Mouse (Mus musculus) cerebellum, adult 18-20 months (tissue): ENCODE measurements around the gene Gls2.
"Not testable (repeated sequence)": the region's sequence is repeated elsewhere in the genome, so short reads cannot be mapped to it uniquely, and the experiment has no call there.

ENCODE experiments used
- DNase-seq, 2 experiments: peaks; one replicate each; pipeline ENCODE4 v3.0.0; 2021

Gene Gls2

GRCm38 (mm10) chr10:128194551-128195461 lies 549 bp downstream of the Gls2 start:
- DNase-seq = peak; percentile 67 to 81

- no peak for DNase-seq
Measured at GRCm38 (mm10) chr10:128201856-128202255, 7.6 kb downstream of the Gls2 start.

GRCm38 (mm10) chr10:128204941-128205340 lies 10.7 kb downstream of the Gls2 start:
- no peak for DNase-seq

GRCm38 (mm10) chr10:128208326-128208725 lies 14.1 kb downstream of the Gls2 start:
- no peak for DNase-seq

GRCm38 (mm10) chr10:128209311-128210009 lies 15.2 kb downstream of the Gls2 start:
- no peak for DNase-seq

- DNase-seq = no peak
Measured at GRCm38 (mm10) chr10:128210131-128210530, 15.9 kb downstream of the Gls2 start.

DNA sequence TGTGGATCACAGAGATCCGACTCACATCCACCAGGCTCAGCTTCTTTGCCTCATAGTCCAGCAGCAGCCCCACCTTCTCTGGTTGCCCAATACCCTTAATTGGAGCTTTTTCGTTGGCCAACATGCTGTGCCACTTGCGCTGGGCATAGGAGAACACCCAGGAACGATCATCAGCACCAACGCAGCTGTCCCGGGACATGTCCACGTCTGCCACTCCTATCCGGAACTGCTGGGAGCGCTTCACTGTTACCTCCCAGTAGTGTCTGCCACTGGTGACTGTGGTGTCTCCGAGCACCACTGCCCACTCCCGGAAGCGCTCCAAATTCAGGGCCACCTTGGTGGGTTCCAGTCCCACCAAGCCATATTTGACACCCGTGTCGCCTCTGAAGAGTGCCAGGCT lies 16.7 kb downstream of the Gls2 start:
- peak in 1 of 2 experiments; percentile 32 for DNase-seq

DNA sequence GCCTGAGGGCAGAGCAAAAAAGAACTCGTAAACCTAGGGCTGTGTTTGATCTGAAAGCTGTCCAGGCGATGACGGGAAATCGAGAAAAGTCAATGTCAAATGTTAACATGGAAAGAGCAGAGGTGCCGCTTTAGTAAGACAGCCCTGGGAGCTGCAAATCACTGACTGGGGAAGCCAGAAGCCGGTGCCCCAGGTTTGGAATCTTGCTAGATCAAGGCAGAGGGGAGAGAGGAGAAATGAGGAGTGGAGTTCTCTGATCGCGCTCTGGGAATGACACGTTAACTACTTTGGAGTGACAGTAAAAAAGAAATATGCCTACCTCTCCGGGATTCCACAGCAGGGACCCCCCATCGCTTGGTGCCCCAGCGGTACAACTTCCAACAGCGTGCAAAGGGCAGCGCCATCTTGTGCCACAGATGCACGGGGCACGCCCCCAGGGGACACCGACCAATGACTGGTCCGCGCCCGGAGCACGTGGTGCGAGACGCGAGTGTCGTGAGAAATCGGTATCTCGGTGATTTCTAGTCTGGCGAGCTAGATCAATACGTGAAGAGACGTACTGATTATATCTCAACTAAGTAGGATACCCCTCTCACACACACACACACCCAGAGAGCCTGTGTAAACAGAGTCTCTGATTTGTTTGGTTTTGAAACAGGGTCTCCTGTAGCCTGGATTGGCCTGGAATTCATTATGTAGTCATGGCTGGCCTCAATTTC lies 17.3 kb downstream of the Gls2 start, which contains the start of gene Spryd4:
TSS of gene Spryd4 (minus strand) at position 418 of the 719 bp plus-strand sequence.
- DNase-seq = peak; percentile 90 to 93

- no peak for DNase-seq
Measured at GRCm38 (mm10) chr10:128212148-128212547, 17.9 kb downstream of the Gls2 start.

GRCm38 (mm10) chr10:128212871-128213323 lies 18.6 kb downstream of the Gls2 start:
- DNase-seq = peak; percentile 80 to 82

- not testable (repeated sequence) for DNase-seq
Measured at GRCm38 (mm10) chr10:128214112-128214511, 19.9 kb downstream of the Gls2 start.

- no peak for DNase-seq
Measured at GRCm38 (mm10) chr10:128214981-128215380, 20.7 kb downstream of the Gls2 start.

- DNase-seq = no peak
Measured at GRCm38 (mm10) chr10:128218387-128219117, 24.3 kb downstream of the Gls2 start.

DNA sequence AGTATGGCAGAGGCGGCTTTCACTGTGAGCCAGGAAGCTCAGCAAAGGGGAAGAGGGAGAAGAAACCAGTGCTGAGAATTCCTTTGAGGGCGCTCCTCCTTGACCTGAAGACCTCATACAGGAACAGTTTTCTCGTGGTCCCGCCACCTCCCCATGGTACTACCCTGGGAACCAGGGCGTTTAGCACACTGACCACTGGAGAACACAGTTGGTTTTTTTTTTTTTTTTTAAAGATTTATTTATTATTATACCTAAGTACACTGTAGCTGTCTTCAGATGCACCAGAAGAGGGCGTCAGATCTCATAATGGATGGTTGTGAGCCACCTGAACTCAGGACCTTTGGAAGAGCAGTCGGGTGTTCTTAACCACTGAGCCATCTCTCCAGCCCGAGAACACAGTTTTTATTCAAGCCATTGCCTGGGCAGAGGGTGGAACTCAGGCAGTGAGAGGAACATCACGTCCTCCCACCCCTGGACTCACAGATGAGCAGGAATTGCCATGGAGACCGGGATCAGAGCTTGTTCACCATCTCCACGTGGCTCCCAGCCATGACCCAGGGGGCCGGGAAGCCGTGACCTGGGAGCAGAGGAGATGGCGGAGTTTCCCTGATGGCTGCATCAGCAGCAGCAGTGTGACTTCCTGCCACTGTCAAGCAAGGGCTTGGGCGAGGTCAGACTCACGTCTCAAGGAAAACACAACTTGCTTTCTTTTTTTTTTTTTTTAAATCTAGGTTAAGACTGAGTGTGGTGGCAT lies 27.5 kb downstream of the Gls2 start:
- DNase-seq = no peak

- no peak for DNase-seq
Measured at GRCm38 (mm10) chr10:128225064-128225463, 30.8 kb downstream of the Gls2 start.

GRCm38 (mm10) chr10:128225538-128225937 lies 31.3 kb downstream of the Gls2 start, which contains the start of gene Mip:
Mip (plus strand) TSS chr10:128225838.
- no peak for DNase-seq

- no peak for DNase-seq
Measured at GRCm38 (mm10) chr10:128227592-128227991, 33.3 kb downstream of the Gls2 start.

DNA sequence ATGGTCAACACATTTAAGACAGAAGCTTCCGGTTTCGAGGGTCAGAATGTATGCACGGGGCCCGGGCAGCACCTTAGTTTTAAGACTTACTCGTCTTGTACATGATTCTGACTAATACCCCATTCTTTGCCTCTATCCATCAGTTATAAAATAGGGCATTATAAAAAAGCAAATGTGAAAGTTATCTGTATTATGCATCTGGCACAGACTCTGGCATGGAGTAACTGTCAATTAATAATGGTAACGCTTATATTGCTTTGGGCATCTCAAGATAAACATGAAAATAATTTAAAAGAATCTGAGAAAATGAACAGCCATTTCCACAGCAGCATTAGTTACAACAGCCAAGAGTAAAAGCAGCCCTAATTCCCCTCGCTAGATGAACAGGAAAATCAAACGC lies 33.8 kb downstream of the Gls2 start:
- DNase-seq = no peak

GRCm38 (mm10) chr10:128230582-128230981 lies 36.3 kb downstream of the Gls2 start:
- no peak for DNase-seq

- no peak for DNase-seq
Measured at GRCm38 (mm10) chr10:128231146-128231545, 36.9 kb downstream of the Gls2 start.

- DNase-seq = peak; percentile 83 to 95
Measured at GRCm38 (mm10) chr10:128231697-128232419, 37.6 kb downstream of the Gls2 start, which contains the start of gene Timeless. Timeless (plus strand) TSS chr10:128232065.
